Mouse (Mus musculus): ENCODE data around the gene Ifna6.
"Not testable (repeated sequence)": the region's sequence is repeated elsewhere in the genome, so short reads cannot be mapped to it uniquely, and the experiment has no call there.

Ifna6 gene

DNA sequence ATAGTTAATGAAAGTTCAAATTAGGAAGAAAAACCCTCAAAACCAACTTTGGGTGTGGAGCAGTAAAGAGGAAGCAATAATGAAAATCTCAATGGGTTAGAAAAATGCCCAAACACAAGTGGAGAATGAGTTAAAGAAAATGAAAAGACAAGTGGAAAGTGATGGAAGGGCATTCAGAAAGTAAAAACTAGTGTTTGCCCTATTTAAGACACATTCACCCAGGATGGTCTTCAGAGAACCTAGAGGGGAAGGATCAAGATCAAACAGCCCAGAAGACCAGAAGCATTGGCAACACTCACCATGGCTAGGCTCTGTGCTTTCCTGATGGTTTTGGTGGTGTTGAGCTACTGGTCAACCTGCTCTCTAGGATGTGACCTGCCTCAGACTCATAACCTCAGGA lies at the start of gene Ifna6:
Ifna6 (plus strand) TSS at position 301 of the 400 bp plus-strand sequence.
- DNase-seq (ENCODE audit: low spot score): not testable (repeated sequence)

DNA sequence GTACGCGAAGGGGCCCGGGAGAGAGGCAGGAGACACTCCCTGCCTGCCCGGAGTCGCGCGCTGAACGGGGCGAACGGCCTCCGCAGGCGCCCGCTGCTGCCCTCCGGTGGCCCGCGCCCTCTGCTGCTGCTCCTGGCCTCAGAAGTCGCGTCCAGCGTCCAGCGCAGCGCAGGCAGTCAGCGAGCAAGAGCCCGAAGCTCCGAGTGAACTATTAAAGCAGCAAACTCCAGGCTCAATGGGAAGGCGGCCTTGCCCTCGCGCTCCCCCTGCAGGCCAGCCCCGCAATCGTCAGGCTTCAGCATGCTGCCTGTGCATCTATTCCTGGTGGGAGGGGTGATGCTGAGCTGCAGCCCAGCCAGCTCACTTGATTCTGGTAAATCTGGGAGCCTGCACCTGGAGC lies 47.7 kb upstream of the Ifna6 start, which contains the start of gene Gm13272:
Gm13272 (plus strand) TSS at position 301 of the 400 bp plus-strand sequence.
- not testable (repeated sequence) for DNase-seq (ENCODE audit: low spot score)

DNA sequence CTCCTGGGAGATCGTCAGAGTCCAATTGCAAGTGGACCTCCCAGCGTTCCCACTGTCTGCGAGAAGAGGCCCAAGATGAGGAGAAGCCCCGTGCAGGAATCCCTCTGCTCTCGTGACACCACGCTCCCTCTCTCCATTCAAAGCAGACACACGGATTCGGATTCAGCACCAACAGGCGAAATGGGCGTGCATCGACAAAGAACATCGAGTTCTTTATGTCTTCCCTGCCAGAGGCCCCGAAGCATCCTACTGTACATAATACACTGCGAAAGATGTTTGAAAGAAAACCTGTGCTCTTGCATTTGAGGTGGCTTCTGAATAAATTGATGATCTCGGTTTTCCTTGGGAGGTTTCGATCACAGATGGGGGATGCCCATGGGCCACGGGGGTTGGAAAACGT lies 46.9 kb upstream of the Ifna6 start:
- DNase-seq (ENCODE audit: low spot score): not testable (repeated sequence)

DNA sequence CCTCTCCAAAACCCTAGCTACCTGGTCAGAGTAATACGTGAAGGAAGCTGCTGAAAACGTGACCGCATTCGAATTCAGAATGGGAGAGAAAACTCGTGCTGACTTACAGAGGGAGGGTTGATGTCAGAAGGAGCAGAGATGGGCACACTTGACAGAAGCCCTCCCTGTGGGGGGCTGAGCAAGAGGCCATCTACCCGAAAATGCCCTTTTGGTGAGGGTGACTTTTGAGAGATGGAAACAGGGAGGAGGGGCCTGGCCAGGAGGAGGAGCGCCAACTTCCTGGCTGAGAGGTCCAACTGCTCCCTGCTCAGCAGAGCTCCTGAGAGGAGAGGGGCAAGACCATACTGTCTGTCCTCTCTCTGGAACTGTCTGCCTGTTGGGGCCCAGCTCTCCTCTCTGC lies 45.4 kb upstream of the Ifna6 start, which contains the start of gene Ifnz:
Ifnz (plus strand) TSS at position 301 of the 400 bp plus-strand sequence.
- not testable (repeated sequence) for DNase-seq (ENCODE audit: low spot score)

DNA sequence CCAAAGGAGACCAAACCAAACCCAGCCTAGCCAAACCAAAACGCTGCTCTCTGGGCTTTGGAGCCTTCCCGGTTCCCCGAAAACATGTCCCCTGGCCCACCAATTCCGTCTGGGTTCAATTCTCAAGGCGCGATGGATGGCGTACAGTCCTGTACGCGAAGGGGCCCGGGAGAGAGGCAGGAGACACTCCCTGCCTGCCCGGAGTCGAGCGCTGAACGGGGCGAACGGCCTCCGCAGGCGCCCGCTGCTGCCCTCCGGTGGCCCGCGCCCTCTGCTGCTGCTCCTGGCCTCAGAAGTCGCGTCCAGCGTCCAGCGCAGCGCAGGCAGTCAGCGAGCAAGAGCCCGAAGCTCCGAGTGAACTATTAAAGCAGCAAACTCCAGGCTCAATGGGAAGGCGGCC lies 44.9 kb upstream of the Ifna6 start:
- DNase-seq (ENCODE audit: low spot score): not testable (repeated sequence)

DNA sequence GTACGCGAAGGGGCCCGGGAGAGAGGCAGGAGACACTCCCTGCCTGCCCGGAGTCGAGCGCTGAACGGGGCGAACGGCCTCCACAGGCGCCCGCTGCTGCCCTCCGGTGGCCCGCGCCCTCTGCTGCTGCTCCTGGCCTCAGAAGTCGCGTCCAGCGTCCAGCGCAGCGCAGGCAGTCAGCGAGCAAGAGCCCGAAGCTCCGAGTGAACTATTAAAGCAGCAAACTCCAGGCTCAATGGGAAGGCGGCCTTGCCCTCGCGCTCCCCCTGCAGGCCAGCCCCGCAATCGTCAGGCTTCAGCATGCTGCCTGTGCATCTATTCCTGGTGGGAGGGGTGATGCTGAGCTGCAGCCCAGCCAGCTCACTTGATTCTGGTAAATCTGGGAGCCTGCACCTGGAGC lies 41.8 kb upstream of the Ifna6 start, which contains the start of gene Gm13276:
Gm13276 (plus strand) TSS at position 301 of the 400 bp plus-strand sequence.
- DNase-seq (ENCODE audit: low spot score): not testable (repeated sequence)

DNA sequence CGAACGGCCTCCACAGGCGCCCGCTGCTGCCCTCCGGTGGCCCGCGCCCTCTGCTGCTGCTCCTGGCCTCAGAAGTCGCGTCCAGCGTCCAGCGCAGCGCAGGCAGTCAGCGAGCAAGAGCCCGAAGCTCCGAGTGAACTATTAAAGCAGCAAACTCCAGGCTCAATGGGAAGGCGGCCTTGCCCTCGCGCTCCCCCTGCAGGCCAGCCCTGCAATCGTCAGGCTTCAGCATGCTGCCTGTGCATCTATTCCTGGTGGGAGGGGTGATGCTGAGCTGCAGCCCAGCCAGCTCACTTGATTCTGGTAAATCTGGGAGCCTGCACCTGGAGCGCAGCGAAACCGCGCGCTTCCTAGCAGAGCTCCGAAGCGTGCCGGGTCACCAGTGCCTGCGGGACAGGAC lies 38.8 kb upstream of the Ifna6 start, which contains the start of gene Gm13277:
Gm13277 (plus strand) TSS at position 231 of the 400 bp plus-strand sequence.
- DNase-seq (ENCODE audit: low spot score): not testable (repeated sequence)

DNA sequence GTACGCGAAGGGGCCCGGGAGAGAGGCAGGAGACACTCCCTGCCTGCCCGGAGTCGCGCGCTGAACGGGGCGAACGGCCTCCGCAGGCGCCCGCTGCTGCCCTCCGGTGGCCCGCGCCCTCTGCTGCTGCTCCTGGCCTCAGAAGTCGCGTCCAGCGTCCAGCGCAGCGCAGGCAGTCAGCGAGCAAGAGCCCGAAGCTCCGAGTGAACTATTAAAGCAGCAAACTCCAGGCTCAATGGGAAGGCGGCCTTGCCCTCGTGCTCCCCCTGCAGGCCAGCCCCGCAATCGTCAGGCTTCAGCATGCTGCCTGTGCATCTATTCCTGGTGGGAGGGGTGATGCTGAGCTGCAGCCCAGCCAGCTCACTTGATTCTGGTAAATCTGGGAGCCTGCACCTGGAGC lies 36.0 kb upstream of the Ifna6 start, which contains the start of gene Gm13278:
Gm13278 (plus strand) TSS at position 301 of the 400 bp plus-strand sequence.
- not testable (repeated sequence) for DNase-seq (ENCODE audit: low spot score)

DNA sequence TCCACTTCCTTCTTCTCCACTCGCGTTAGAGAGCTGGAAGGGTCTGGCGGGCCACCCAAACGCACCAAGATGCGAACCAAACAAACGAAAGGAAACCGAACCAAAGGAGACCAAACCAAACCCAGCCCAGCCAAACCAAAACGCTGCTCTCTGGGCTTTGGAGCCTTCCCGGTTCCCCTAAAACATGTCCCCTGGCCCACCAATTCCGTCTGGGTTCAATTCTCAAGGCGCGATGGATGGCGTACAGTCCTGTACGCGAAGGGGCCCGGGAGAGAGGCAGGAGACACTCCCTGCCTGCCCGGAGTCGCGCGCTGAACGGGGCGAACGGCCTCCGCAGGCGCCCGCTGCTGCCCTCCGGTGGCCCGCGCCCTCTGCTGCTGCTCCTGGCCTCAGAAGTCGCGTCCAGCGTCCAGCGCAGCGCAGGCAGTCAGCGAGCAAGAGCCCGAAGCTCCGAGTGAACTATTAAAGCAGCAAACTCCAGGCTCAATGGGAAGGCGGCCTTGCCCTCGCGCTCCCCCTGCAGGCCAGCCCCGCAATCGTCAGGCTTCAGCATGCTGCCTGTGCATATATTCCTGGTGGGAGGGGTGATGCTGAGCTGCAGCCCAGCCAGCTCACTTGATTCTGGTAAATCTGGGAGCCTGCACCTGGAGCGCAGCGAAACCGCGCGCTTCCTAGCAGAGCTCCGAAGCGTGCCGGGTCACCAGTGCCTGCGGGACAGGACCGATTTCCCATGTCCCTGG lies 33.1 kb upstream of the Ifna6 start, which contains the start of gene Gm13275:
Gm13275 (plus strand) TSS at position 552 of the 740 bp plus-strand sequence.
- not testable (repeated sequence) for DNase-seq (ENCODE audit: low spot score)

DNA sequence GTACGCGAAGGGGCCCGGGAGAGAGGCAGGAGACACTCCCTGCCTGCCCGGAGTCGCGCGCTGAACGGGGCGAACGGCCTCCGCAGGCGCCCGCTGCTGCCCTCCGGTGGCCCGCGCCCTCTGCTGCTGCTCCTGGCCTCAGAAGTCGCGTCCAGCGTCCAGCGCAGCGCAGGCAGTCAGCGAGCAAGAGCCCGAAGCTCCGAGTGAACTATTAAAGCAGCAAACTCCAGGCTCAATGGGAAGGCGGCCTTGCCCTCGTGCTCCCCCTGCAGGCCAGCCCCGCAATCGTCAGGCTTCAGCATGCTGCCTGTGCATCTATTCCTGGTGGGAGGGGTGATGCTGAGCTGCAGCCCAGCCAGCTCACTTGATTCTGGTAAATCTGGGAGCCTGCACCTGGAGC lies 30.1 kb upstream of the Ifna6 start, which contains the start of gene Gm13279:
Gm13279 (plus strand) TSS at position 301 of the 400 bp plus-strand sequence.
- not testable (repeated sequence) for DNase-seq (ENCODE audit: low spot score)

DNA sequence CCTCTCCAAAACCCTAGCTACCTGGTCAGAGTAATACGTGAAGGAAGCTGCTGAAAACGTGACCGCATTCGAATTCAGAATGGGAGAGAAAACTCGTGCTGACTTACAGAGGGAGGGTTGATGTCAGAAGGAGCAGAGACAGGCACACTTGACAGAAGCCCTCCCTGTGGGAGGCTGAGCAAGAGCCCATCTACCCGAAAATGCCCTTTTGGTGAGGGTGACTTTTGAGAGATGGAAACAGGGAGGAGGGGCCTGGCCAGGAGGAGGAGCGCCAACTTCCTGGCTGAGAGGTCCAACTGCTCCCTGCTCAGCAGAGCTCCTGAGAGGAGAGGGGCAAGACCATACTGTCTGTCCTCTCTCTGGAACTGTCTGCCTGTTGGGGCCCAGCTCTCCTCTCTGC lies 27.9 kb upstream of the Ifna6 start, which contains the start of gene Gm13285:
Gm13285 (plus strand) TSS at position 301 of the 400 bp plus-strand sequence.
- not testable (repeated sequence) for DNase-seq (ENCODE audit: low spot score)

DNA sequence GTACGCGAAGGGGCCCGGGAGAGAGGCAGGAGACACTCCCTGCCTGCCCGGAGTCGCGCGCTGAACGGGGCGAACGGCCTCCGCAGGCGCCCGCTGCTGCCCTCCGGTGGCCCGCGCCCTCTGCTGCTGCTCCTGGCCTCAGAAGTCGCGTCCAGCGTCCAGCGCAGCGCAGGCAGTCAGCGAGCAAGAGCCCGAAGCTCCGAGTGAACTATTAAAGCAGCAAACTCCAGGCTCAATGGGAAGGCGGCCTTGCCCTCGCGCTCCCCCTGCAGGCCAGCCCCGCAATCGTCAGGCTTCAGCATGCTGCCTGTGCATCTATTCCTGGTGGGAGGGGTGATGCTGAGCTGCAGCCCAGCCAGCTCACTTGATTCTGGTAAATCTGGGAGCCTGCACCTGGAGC lies 24.3 kb upstream of the Ifna6 start, which contains the start of gene Gm13287:
Gm13287 (plus strand) TSS at position 301 of the 400 bp plus-strand sequence.
- DNase-seq (ENCODE audit: low spot score): not testable (repeated sequence)

DNA sequence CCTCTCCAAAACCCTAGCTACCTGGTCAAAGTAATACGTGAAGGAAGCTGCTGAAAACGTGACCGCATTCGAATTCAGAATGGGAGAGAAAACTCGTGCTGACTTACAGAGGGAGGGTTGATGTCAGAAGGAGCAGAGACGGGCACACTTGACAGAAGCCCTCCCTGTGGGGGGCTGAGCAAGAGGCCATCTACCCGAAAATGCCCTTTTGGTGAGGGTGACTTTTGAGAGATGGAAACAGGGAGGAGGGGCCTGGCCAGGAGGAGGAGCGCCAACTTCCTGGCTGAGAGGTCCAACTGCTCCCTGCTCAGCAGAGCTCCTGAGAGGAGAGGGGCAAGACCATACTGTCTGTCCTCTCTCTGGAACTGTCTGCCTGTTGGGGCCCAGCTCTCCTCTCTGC lies 22.0 kb upstream of the Ifna6 start, which contains the start of gene Gm13288:
Gm13288 (plus strand) TSS at position 301 of the 400 bp plus-strand sequence.
- not testable (repeated sequence) for DNase-seq (ENCODE audit: low spot score)

DNA sequence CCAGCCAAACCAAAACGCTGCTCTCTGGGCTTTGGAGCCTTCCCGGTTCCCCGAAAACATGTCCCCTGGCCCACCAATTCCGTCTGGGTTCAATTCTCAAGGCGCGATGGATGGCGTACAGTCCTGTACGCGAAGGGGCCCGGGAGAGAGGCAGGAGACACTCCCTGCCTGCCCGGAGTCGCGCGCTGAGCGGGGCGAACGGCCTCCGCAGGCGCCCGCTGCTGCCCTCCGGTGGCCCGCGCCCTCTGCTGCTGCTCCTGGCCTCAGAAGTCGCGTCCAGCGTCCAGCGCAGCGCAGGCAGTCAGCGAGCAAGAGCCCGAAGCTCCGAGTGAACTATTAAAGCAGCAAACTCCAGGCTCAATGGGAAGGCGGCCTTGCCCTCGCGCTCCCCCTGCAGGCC lies 21.5 kb upstream of the Ifna6 start:
- DNase-seq (ENCODE audit: low spot score): not testable (repeated sequence)

DNA sequence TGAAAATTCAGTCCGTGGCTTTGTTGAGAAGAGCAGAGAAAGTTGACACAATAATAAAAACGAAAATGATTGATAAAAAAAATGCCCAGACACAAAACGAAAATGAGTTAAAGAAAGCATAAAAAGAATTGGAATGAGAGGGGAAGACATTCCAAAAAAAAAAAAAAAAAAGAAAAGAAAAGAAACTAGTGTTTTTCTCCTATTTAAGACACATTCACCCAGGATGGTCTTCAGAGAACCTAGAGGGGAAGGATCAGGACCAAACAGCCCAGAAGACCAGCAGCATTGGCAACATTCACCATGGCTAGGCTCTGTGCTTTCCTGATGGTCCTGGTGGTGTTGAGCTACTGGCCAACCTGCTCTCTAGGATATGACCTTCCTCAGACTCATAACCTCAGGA lies 11.3 kb upstream of the Ifna6 start, which contains the start of gene Ifna7:
Ifna7 (plus strand) TSS at position 301 of the 400 bp plus-strand sequence.
- no peak for DNase-seq (ENCODE audit: low spot score)

DNA sequence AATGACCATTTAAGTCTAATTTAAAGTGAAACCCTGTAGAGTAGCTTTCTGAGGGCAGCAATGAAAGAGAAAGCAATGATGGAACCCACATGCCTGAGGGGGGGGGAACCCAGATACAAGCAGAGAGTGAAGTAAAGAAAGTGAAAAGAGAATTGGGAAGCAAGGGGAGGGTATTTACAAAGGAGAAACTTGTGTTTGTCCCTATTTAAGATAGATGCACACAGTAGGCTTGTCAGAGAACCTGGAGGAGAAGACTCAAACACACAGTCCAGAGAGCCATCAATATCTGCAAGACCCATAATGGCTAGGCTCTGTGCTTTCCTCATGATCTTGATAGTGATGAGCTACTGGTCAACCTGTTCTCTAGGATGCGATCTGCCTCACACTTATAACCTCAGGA lies 7.6 kb upstream of the Ifna6 start, which contains the start of gene Ifna11:
Ifna11 (plus strand) TSS at position 301 of the 400 bp plus-strand sequence.
- DNase-seq (ENCODE audit: low spot score): no peak

DNA sequence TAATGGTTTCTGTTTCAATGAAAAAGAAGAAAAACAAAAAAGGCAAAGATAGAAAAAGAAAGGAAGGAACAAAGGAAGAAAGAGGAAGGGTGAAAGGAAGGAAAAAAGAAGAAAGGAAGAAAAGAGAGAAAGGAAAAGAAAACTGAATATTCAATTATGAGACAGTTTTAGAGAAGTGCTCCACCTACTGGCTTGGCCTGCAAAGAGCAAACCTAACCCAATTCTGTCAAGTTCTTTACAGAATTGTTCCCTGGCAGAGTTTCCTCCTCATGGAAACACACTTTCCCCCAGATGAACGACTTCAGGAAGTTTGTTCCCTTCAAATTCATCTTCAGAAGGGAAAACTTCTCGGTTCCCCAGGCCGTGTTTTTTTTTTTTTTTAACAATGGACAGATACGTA lies 4.2 kb upstream of the Ifna6 start:
- peak; percentile 48 for DNase-seq (ENCODE audit: low spot score)

DNA sequence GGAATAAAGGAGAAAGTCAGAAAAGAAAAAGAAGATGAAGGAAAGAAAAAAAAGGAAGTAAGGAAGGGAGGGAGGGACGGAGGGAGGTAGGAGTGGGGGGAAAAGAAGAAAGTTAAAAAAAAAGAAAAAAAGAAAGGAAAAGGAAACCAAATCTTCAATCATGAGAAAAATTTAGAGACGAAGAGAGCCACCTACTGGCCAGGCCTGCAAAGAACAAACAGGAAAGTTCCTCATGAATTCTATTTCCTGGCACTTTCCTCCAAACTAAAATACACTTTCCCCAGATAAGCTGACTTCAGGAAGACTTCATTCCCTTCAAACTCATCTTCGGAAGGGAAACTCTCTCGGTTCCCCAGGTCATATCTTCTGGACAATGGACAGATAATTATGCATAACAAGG lies 3.3 kb downstream of the Ifna6 start:
- peak; percentile 42 for DNase-seq (ENCODE audit: low spot score)

DNA sequence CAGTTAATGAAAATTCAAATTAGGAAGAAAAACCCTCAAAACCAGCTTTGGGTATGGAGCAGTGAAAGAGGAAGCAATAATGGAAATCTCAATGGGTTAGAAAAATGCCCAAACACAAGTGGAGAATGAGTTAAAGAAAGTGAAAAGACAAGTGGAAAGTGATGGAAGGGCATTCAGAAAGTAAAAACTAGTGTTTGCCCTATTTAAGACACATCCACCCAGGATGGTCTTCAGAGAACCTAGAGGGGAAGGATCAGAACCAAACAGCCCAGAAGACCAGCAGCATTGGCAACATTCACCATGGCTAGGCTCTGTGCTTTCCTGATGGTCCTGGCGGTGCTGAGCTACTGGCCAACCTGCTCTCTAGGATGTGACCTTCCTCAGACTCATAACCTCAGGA lies 8.0 kb downstream of the Ifna6 start, which contains the start of gene Ifna5:
Ifna5 (plus strand) TSS at position 301 of the 400 bp plus-strand sequence.
- not testable (repeated sequence) for DNase-seq (ENCODE audit: low spot score)

DNA sequence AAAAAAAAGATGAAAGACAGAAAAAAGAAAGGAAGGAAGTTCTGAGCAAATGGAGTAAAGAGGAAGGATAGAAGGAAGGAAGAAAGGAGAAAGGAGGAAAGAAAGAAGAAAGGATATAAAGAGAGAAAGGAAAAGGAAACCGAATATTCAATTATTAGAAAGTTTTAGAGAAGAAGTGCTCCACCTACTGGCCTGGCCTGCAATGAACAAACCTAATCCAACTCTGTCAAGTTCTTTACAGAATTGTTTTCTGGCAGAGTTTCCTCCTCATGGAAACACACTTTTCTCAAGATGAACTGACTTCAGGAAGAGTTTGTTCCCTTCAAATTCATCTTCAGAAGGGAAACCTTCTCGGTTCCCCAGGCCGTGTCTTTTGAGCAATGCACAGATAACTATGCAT lies 11.6 kb downstream of the Ifna6 start:
- DNase-seq (ENCODE audit: low spot score): peak; percentile 60

DNA sequence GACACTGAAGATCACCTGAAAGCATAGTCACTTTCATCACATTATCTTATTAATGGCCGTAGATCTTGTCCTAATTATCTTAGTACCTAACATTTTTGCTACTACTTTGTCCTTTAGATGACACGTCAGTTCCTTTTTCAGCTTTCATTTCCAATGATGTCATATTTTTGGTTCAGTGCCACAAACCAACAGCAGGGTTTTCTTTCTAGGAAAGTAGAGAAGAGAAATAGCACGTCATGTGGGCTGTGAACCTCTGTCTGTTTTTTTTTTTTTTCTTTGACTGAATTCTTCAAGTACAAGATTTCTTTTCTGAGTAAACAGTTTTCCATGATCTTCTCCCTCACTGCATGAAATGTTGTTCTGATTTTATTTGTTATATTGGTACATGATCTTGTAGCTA lies 12.8 kb downstream of the Ifna6 start:
- DNase-seq (ENCODE audit: low spot score): no peak

DNA sequence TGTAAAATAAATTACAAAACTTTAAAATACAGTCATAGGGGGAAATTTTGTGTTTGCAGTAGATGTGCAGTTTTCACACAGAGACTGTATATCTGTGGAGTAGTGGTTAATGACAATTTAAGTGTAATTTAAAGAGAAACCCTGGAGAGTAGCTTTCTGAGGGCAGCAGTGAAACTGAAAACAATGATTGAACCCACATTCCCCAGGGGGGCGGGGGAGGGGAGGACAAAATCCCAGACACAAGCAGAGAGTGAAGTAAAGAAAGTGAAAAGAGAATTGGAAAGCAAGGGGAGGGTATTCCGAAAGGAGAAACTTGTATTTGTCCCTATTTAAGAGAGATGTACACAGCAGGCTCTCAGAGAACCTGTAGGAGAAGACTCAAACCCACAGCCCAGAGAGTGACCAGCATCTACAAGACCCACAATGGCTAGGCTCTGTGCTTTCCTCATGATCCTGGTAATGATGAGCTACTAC lies 14.3 kb downstream of the Ifna6 start, which contains the start of gene Ifna4:
Ifna4 (plus strand) TSS at position 424 of the 474 bp plus-strand sequence.
- DNase-seq (ENCODE audit: low spot score): no peak
